Mouse (Mus musculus) liver, embryonic 14.5 days (tissue): Measurements from ENCODE around the gene Elmo1. TPM values are rescaled to one million over a fixed set of nuclear protein-coding genes. Genes with fewer than 3 reads are reported as not detected.

Experiments
- ATAC-seq: fragments of 200-750 bp; cut with Nextera tagmentation; 2 replicates; pipeline ENCODE4 v1.8.0; 2017; ENCODE audit warnings: moderate number of reproducible peaks, mild to moderate bottlenecking, moderate library complexity; ENCODE audit not compliant: insufficient read depth
- DNase-seq, 3 experiments: peaks; one replicate each; pipeline ENCODE4 v3.0.0-alpha.2; 2012 to 2013; ENCODE audit warnings: low read depth in 3 of 3, low spot score in 3 of 3
- H3K27ac ChIP-seq: fragments of 300-500 bp; sonication (generic); 2 replicates; pipeline ENCODE4 v1.5.1; 2014; ENCODE audit warnings: moderate library complexity, mild to moderate bottlenecking, control low read depth, inconsistent platforms
- H3K27me3 ChIP-seq: fragments of 300-500 bp; sonication (generic); 2 replicates; pipeline ENCODE4 v1.6.1; 2014; ENCODE audit warnings: mild to moderate bottlenecking, low read length, moderate library complexity; ENCODE audit not compliant: control insufficient read depth, insufficient read depth
- H3K36me3 ChIP-seq: fragments of 300-500 bp; sonication (generic); replicated peaks from 2 replicates; pipeline ENCODE4 v1.6.1; 2014; ENCODE audit warnings: low read depth; ENCODE audit not compliant: control insufficient read depth, insufficient read depth
- H3K4me1 ChIP-seq, 2 experiments: fragments of 200-500 bp in 1 of 2; fragments of 300-500 bp in 1 of 2; sonication (generic) in 1 of 2; replicated peaks; 2 replicates each; pipeline ENCODE4 v1.6.1; 2012 to 2014; ENCODE audit warnings: antibody characterized with exemption in 1 of 2, inconsistent platforms in 1 of 2, low read length in 1 of 2; ENCODE audit not compliant: control insufficient read depth in 2 of 2, insufficient read depth in 2 of 2
- H3K4me2 ChIP-seq: fragments of 300-500 bp; sonication (generic); 2 replicates; pipeline ENCODE4 v1.6.1; 2014; ENCODE audit warnings: low read depth, mild to moderate bottlenecking, control low read depth, moderate library complexity
- H3K4me3 ChIP-seq, 2 experiments: fragments of 200-500 bp in 1 of 2; fragments of 300-500 bp in 1 of 2; sonication (generic) in 1 of 2; 2 replicates each; pipeline ENCODE4 v1.5.1; 2012 to 2014; ENCODE audit warnings: low read depth in 2 of 2, low read length in 2 of 2, mild to moderate bottlenecking in 2 of 2, control low read depth in 1 of 2, inconsistent platforms in 1 of 2, moderate library complexity in 1 of 2; ENCODE audit not compliant: insufficient read depth in 1 of 2
- H3K9ac ChIP-seq: fragments of 300-500 bp; sonication (generic); replicated peaks from 2 replicates; pipeline ENCODE4 v1.6.1; 2014; ENCODE audit warnings: mild to moderate bottlenecking, control low read depth, moderate library complexity
- H3K9me3 ChIP-seq: fragments of 300-500 bp; sonication (generic); 2 replicates; pipeline ENCODE4 v1.6.1; 2016; ENCODE audit warnings: low read length, mixed read lengths; ENCODE audit not compliant: control insufficient read depth
- CTCF ChIP-seq: IDR thresholded peaks from 2 replicates; pipeline ENCODE4 v1.5.1; 2016; ENCODE audit warnings: antibody characterized with exemption, low read depth, control low read depth
- EP300 ChIP-seq: IDR thresholded peaks from 2 replicates; pipeline ENCODE4 v1.6.1; 2016; ENCODE audit warnings: antibody characterized with exemption, low read depth
- WGBS: fragments of 180-500 bp; shearing (Covaris S2); extraction: QIAGEN DNeasy Blood & Tissue Kit; methylation state at CpG from one replicate; pipeline ENCODE4 v1.1.7; 2014; ENCODE audit not compliant: insufficient replicate concordance; 5-methylcytosine and 5-hydroxymethylcytosine counted together
- polyA plus RNA-seq, 2 experiments: library from polyadenylated mRNA; depleted of rRNA in 1 of 2; stranded (reverse) in 1 of 2; unstranded in 1 of 2; fragments of >200 nt; fragmentation: Nextera tagmentation in 1 of 2; extraction: Ambion mirVana in 1 of 2; gene quantifications; 2 replicates each; pipeline versions ENCODE4 v1.2.1 to v1.2.3; 2012 to 2014

Gene Elmo1
- polyA plus RNA-seq, 2 experiments, result 3.0 to 3.9 TPM

DNA sequence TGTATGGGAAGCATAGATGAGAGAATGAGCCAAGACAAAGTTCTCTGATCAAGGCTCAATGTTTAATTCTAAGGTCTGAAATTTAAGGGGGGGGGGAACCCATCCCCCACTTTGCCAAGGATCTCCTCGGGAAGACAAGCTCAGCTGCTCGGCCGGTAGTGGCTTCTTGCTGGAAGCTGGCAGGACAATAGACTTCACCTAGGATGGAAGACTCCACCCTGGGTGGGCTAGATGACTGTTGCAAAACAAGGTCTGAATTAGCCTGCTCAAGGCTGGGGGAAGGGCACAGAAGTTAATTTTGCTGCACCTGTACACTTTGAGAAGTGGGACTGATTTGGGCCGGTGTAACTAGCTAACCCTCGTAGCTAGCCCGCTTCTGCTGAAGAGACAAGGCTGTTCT lies 25.6 kb downstream of the Elmo1 start:
- DNase-seq (no peak), ATAC-seq (no peak)
- no peak overlapping the region for H3K27ac ChIP-seq
- WGBS, result 51% methylated on average over 6 of the region's 6 CpGs
- H3K9me3 ChIP-seq, result no peaks in the 10 kb centered on the region
- no peak overlapping the region for H3K4me3 ChIP-seq
- TF ChIP-seq CTCF (no peak), EP300 (no peak)
- no peaks in the 10 kb centered on the region for H3K36me3 ChIP-seq
- H3K4me2 ChIP-seq, result no peak overlapping the region
- peaks cover 0 to 26% of the 10 kb centered on the region in 2 experiments; a peak in 2 of 4 replicates for H3K4me1 ChIP-seq
- H3K9ac ChIP-seq, result no peak overlapping the region
- H3K27me3 ChIP-seq, result no peaks in the 10 kb centered on the region

- H3K9me3 ChIP-seq, result no peaks in the 10 kb centered on the region
- no peak for TF ChIP-seq CTCF
- TF ChIP-seq EP300, result no peak
- no peak overlapping the region for H3K9ac ChIP-seq
- WGBS, result 41% methylated on average over 1 of the region's 1 CpGs
- ATAC-seq, result 0 out of 2 replicates have a peak, but pooled peaks have one; percentile 45
- no peak overlapping the region for H3K27ac ChIP-seq
- no peaks in the 10 kb centered on the region for H3K36me3 ChIP-seq
- no peak for DNase-seq
- no peak overlapping the region for H3K4me3 ChIP-seq
- peaks cover 0 to 27% of the 10 kb centered on the region in 2 experiments; a peak in 2 of 4 replicates for H3K4me1 ChIP-seq
- H3K27me3 ChIP-seq, result no peaks in the 10 kb centered on the region
- no peak overlapping the region; the same call in 1 of the 2 replicates for H3K4me2 ChIP-seq
Measured at GRCm38 (mm10) chr13:20116868-20117510, 26.6 kb downstream of the Elmo1 start.

DNA sequence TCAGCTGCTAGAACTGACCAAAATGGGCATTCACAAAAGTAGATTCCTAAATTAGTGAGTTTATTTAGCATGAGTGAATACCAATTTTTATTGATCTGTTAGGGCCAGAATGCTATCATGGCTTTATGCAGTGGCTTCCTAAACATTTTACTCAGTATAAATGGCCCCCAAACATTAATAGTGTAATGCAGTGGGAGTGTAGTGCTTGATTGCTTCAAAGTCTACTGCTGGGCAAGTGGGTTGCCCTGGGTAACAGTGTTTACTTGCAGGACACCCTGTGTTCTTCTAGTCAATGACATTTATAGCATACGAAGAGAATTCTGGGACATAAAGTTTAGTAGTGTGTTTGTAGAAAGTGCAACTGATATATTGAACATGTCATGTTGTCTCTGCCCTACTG lies 27.3 kb downstream of the Elmo1 start:
- no peak for DNase-seq
- no peaks in the 10 kb centered on the region for H3K36me3 ChIP-seq

DNA sequence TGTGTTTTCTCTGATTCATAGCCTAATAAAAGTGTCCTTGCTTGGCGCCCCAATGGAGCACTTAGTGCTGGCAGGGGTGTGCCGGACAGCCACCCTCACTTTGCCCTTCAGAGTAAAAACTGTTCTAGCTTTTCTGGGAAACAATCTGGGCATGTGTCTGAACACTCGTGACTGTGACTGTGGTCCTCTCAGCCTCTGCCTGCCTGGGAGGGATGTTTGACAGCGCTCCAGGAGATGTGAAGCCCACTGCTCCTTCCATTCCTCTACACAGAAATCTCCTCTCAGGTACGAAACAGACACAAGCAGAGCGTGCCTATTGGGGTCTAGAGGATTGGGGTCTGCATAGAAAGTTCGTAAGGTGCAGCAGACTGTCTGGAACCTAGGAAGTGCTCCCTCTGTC lies 28.5 kb downstream of the Elmo1 start:
- ATAC-seq (no peak), DNase-seq (no peak)
- peaks cover 0 to 23% of the 10 kb centered on the region in 2 experiments; a peak in 2 of 4 replicates for H3K4me1 ChIP-seq

More for the DNA sequence above, 27.3 kb downstream of the Elmo1 start:
- Histone ChIP-seq H3K27ac (no peak overlapping the region), H3K9ac (no peak overlapping the region), H3K27me3 (no peaks in the 10 kb centered on the region), H3K4me1 (peaks cover 0 to 25% of the 10 kb centered on the region in 2 experiments; a peak in 2 of 4 replicates), H3K4me2 (no peak overlapping the region), H3K9me3 (no peaks in the 10 kb centered on the region), H3K4me3 (no peak overlapping the region)
- ATAC-seq, result no peak
- WGBS, result 50% methylated on average over 1 of the region's 1 CpGs
- TF ChIP-seq CTCF (no peak), EP300 (no peak)

DNA sequence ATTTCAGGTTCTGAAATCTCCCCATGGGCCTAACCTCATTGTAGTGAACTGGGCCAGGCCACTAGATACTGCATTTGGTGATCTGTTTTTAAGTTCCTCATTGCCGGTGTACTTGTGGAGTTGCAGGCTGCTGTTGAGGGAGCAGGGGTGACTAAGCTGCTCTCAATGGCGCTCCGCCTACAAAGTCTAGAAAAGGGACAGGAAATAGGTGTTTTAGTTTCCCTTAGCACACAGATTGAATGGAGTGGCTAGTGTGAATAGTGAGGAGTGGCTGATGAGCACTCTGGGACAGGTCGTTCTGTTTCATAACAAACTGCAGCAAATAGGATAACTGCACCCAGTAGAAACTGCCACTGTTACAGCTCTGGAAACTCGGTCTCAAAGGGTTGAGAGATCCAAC lies 30.3 kb downstream of the Elmo1 start:
- DNase-seq, result no peak
- Histone ChIP-seq H3K9ac (no peak overlapping the region), H3K4me3 (no peak overlapping the region), H3K9me3 (no peaks in the 10 kb centered on the region), H3K27me3 (no peaks in the 10 kb centered on the region), H3K4me2 (no peak overlapping the region), H3K27ac (no peak overlapping the region), H3K4me1 (peaks cover 0 to 21% of the 10 kb centered on the region in 2 experiments; a peak in 2 of 4 replicates), H3K36me3 (no peaks in the 10 kb centered on the region)
- ATAC-seq, result peak; percentile 42; the same call in 1 of the 2 replicates
- WGBS, result 20% methylated on average over 5 of the region's 5 CpGs
- TF ChIP-seq EP300, result no peak
- no peak for TF ChIP-seq CTCF

More for the DNA sequence above, 28.5 kb downstream of the Elmo1 start:
- H3K9ac ChIP-seq, result no peak overlapping the region
- H3K27ac ChIP-seq, result no peak overlapping the region
- no peaks in the 10 kb centered on the region for H3K27me3 ChIP-seq
- no peaks in the 10 kb centered on the region for H3K9me3 ChIP-seq
- TF ChIP-seq CTCF (no peak), EP300 (no peak)
- 60% methylated on average over 7 of the region's 7 CpGs for WGBS
- no peaks in the 10 kb centered on the region for H3K36me3 ChIP-seq
- no peak overlapping the region for H3K4me2 ChIP-seq
- no peak overlapping the region for H3K4me3 ChIP-seq
